Mouse (Mus musculus) ES-Bruce4 (cell line): Measurements from ENCODE around the gene Ehmt2. TPM values are rescaled to one million over a fixed set of nuclear protein-coding genes. Genes with fewer than 3 reads are reported as not detected.
"Not testable (repeated sequence)": the region's sequence is repeated elsewhere in the genome, so short reads cannot be mapped to it uniquely, and the experiment has no call there.

Source experiments
- H3K27ac ChIP-seq: 2 replicates; pipeline ENCODE4 v1.5.1; 2012; ENCODE audit warnings: low read length, inconsistent platforms; ENCODE audit not compliant: insufficient read depth
- H3K27me3 ChIP-seq: 2 replicates; pipeline ENCODE4 v1.6.1; 2012; ENCODE audit warnings: mild to moderate bottlenecking, low read length, inconsistent platforms; ENCODE audit not compliant: control insufficient read depth, poor library complexity, insufficient read depth, severe bottlenecking
- H3K36me3 ChIP-seq: 2 replicates; pipeline ENCODE4 v1.6.1; 2012; ENCODE audit warnings: inconsistent platforms, mild to moderate bottlenecking, low read length, moderate library complexity; ENCODE audit not compliant: control insufficient read depth, poor library complexity, insufficient read depth, severe bottlenecking
- H3K4me1 ChIP-seq: one replicate; pipeline ENCODE4 v1.8.1; 2011; ENCODE audit warnings: low read length; ENCODE audit not compliant: control insufficient read depth, insufficient read depth
- H3K4me3 ChIP-seq: 2 replicates; pipeline ENCODE4 v1.5.1; 2011; ENCODE audit warnings: low read depth, mild to moderate bottlenecking, low read length
- H3K9ac ChIP-seq: 2 replicates; pipeline ENCODE4 v1.6.1; 2012; ENCODE audit warnings: low read depth, mild to moderate bottlenecking, inconsistent platforms; ENCODE audit not compliant: poor library complexity, severe bottlenecking
- H3K9me3 ChIP-seq: replicated peaks from 2 replicates; pipeline ENCODE4 v1.6.1; 2012; ENCODE audit warnings: mild to moderate bottlenecking, low read length, inconsistent platforms; ENCODE audit not compliant: control insufficient read depth, poor library complexity, insufficient read depth, severe bottlenecking
- CTCF ChIP-seq: IDR thresholded peaks from one replicate; pipeline ENCODE4 v1.8.1; 2011; ENCODE audit warnings: low read depth, low read length
- EP300 ChIP-seq: IDR thresholded peaks from 2 replicates; pipeline ENCODE4 v1.6.1; 2011; ENCODE audit warnings: low read depth, low read length; ENCODE audit not compliant: insufficient read depth
- POLR2A ChIP-seq: IDR thresholded peaks from one replicate; pipeline ENCODE4 v1.8.1; 2011; ENCODE audit warnings: low read length; ENCODE audit not compliant: insufficient read depth
- polyA plus RNA-seq: library from polyadenylated mRNA; stranded (reverse); fragments of >200 nt; gene quantifications from 2 replicates; pipeline ENCODE4 v1.2.4, GENCODE M21; 2011; ENCODE audit warnings: low read depth; ENCODE audit not compliant: missing spikeins, insufficient read depth, insufficient read length

Gene Ehmt2
- polyA plus RNA-seq, 1 experiment: 60.9 TPM

DNA sequence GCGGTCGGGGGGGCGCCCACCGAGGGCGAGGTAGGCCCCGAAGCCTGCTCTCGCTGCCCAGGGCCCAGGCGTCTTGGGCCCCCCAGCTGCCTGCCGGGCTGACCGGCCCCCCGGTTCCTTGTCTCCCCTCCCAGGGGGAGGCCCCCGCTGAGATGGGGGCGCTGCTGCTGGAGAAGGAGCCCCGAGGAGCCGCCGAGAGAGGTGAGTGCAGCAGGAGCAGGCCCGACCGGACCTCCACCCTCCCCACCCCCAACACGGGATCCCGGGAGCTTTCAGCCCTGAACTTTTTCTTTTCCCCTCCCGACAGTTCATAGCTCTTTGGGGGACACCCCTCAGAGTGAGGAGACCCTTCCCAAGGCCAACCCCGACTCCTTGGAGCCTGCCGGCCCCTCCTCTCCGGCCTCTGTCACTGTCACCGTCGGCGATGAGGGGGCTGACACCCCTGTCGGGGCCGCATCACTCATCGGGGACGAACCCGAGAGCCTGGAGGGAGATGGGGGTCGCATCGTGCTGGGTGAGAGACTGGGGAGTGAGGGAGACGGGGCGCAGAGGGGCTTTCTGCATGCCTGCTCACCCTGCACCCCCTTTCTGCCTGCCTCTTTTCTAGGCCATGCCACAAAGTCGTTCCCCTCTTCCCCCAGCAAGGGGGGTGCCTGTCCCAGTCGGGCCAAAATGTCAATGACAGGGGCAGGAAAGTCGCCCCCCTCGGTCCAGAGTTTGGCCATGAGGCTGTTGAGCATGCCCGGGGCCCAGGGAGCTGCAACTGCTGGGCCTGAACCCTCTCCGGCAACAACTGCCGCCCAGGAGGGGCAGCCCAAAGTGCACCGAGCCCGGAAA is 1.0 kb downstream of the Ehmt2 start:
- no peak for TF ChIP-seq CTCF
- TF ChIP-seq POLR2A: no peak
- TF ChIP-seq EP300: no peak
- no peaks in the 10 kb centered on the region for H3K36me3 ChIP-seq
- peak overlapping the region; percentile 56 for H3K4me3 ChIP-seq
- H3K4me1 ChIP-seq: no peaks in the 10 kb centered on the region
- H3K27me3 ChIP-seq: no peaks in the 10 kb centered on the region
- H3K9me3 ChIP-seq: no peaks in the 10 kb centered on the region
- H3K27ac ChIP-seq: no peak overlapping the region
- peak overlapping the region; percentile 94 for H3K9ac ChIP-seq

DNA sequence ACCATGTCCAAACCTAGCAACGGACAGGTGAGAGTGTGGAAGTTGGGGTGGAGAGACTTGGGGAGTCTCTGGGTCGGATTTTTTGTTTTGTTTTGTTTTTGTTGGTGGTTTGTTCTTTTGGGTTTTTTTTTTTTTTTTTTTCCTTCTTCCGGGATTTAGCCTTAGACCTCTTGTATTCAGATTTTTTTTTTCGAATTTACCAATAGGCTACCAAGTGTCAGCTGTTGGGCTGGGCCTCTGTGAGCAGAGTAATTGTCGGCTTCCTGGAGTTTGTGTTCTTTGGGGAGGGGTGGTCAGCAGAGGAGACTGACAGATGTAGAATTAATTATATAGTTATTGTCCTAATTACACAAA is 1.6 kb downstream of the Ehmt2 start:
- TF ChIP-seq CTCF (no peak), POLR2A (no peak), EP300 (no peak)
- Histone ChIP-seq H3K9ac (peak overlapping the region; percentile 94), H3K27ac (no peak overlapping the region), H3K9me3 (no peaks in the 10 kb centered on the region), H3K27me3 (no peaks in the 10 kb centered on the region), H3K36me3 (no peaks in the 10 kb centered on the region), H3K4me3 (peak overlapping the region; percentile 56), H3K4me1 (no peaks in the 10 kb centered on the region)

DNA sequence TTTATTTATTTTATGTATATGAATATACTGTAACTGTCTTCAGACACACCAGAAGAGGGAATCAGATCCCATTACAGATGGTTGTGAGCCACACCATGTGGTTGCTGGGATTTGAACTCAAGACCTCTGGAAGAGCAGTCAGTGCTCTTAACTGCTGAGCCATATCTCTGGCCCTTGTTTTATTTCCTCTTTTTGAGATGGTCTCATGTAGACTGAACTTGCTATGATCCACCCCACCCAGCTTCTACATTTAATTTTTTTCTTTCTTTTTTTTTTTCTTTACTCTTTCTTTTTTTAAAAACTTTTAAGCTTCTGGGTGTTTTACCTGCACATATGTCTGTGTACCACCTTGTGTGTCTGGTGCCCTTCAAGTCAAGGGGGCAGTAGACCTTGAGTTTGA is 2.6 kb downstream of the Ehmt2 start:
- H3K27me3 ChIP-seq, H3K36me3 ChIP-seq, H3K9ac ChIP-seq, H3K4me3 ChIP-seq, H3K27ac ChIP-seq, H3K4me1 ChIP-seq, H3K9me3 ChIP-seq: not testable (repeated sequence)

DNA sequence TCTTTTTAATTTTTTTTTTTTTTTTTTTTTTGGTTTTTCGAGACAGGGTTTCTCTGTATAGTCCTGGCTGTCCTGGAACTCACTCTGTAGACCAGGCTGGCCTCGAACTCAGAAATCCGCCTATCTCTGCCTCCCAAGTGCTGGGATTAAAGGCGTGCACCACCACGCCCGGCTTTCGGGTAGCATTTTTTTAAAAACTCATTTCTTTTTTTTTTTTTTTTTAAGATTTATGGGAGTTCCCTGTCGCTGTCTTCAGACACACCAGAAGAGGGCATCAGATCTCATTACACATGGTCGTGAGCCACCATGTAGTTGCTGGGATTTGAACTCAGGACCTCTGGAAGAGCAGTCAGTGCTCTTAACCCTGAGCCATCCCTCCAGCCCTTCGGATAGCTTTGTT is 3.7 kb downstream of the Ehmt2 start:
- H3K36me3 ChIP-seq, H3K9ac ChIP-seq, H3K4me1 ChIP-seq, H3K9me3 ChIP-seq, H3K4me3 ChIP-seq, H3K27me3 ChIP-seq: not testable (repeated sequence)
- H3K27ac ChIP-seq: peak overlapping the region; percentile 62; the same call in 1 of the 2 replicates

DNA sequence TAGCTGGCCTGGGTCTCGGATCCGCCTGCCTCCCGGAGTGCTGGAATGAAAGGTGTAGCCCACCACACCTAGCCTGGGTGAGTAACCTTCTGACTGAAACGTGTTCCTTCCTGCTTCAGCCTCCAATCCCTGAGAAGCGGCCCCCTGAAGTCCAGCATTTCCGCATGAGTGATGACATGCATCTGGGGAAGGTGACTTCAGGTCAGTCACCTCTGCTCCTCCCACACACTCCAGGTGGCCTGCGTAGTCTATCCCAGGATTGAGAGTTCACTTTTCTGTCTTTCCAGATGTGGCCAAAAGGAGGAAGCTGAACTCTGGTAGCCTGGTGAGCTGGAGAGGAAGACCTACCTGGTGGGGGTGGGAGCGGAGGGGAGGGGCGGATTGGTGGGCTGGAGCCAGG is 4.6 kb downstream of the Ehmt2 start:
- H3K9ac ChIP-seq: no peak overlapping the region
- peaks cover 4% of the 10 kb centered on the region; the same call in 1 of the 2 replicates for H3K36me3 ChIP-seq
- H3K27ac ChIP-seq: peak overlapping the region; percentile 62
- no peaks in the 10 kb centered on the region for H3K4me1 ChIP-seq
- TF ChIP-seq CTCF: no peak
- peak; percentile 71; the same call in 1 of the 2 replicates for TF ChIP-seq EP300
- no peak for TF ChIP-seq POLR2A
- no peak overlapping the region for H3K4me3 ChIP-seq
- H3K9me3 ChIP-seq: no peaks in the 10 kb centered on the region
- H3K27me3 ChIP-seq: no peaks in the 10 kb centered on the region

DNA sequence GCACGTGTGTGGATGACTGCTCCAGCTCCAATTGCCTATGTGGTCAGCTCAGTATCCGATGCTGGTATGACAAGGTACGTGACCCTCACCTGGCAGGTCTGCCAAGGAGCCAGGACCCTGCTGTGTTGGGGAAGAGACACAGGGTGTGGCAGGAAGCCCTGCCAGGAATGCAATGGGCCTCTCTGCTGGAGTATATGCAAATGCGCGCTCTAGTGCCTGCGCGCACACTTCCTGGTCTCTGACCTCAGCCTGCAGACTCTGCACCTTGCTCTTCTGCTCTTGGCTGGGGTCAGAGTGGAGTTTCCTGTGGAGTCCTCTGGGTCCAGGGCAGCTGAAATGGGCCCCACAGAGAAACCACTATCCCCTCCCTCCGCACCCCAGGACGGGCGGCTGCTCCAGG is 12.7 kb downstream of the Ehmt2 start:
- TF ChIP-seq POLR2A (peak; percentile 42), EP300 (peak; percentile 95), CTCF (no peak)
- Histone ChIP-seq H3K27ac (peak overlapping the region; percentile 10), H3K4me3 (peak overlapping the region; percentile 48), H3K9ac (peak overlapping the region; percentile 23; the same call in 1 of the 2 replicates), H3K9me3 (no peaks in the 10 kb centered on the region), H3K27me3 (no peaks in the 10 kb centered on the region), H3K36me3 (peaks cover 19% of the 10 kb centered on the region), H3K4me1 (peaks cover 2% of the 10 kb centered on the region)
